Mouse (Mus musculus) hindbrain, embryonic 12.5 days (tissue): ENCODE measurements around the gene Ccnb2. TPM values are rescaled to one million over a fixed set of nuclear protein-coding genes. Genes with fewer than 3 reads are reported as not detected.
"Not testable (repeated sequence)": the region's sequence is repeated elsewhere in the genome, so short reads cannot be mapped to it uniquely, and the experiment has no call there.

Experiments used
- ATAC-seq: fragments of 200-750 bp; cut with Nextera tagmentation; 2 replicates; pipeline ENCODE4 v1.8.0; 2017; ENCODE audit warnings: moderate TSS enrichment; ENCODE audit not compliant: low FRiP score
- H3K27ac ChIP-seq: fragments of 300-500 bp; sonication (generic); 2 replicates; pipeline ENCODE4 v1.5.1; 2016; ENCODE audit warnings: mild to moderate bottlenecking
- H3K27me3 ChIP-seq: fragments of 300-500 bp; sonication (generic); 2 replicates; pipeline ENCODE4 v1.6.1; 2016; ENCODE audit warnings: mild to moderate bottlenecking
- H3K36me3 ChIP-seq: fragments of 300-500 bp; sonication (generic); 2 replicates; pipeline ENCODE4 v1.6.1; 2016; ENCODE audit warnings: mild to moderate bottlenecking
- H3K4me1 ChIP-seq: fragments of 300-500 bp; sonication (generic); 2 replicates; pipeline ENCODE4 v1.6.1; 2016
- H3K4me2 ChIP-seq: fragments of 300-500 bp; sonication (generic); replicated peaks from 2 replicates; pipeline ENCODE4 v1.6.1; 2016; ENCODE audit warnings: mild to moderate bottlenecking
- H3K4me3 ChIP-seq: fragments of 300-500 bp; sonication (generic); 2 replicates; pipeline ENCODE4 v1.5.1; 2016; ENCODE audit warnings: mild to moderate bottlenecking
- H3K9ac ChIP-seq: fragments of 300-500 bp; sonication (generic); 2 replicates; pipeline ENCODE4 v1.6.1; 2016; ENCODE audit warnings: mild to moderate bottlenecking, moderate library complexity
- H3K9me3 ChIP-seq: fragments of 300-500 bp; sonication (generic); replicated peaks from 2 replicates; pipeline ENCODE4 v1.6.1; 2016; ENCODE audit warnings: mild to moderate bottlenecking
- WGBS: fragments of 180-500 bp; shearing (Covaris S2); methylation state at CpG from one replicate; pipeline ENCODE4 v1.1.7; 2016; 5-methylcytosine and 5-hydroxymethylcytosine counted together
- polyA plus RNA-seq: library from polyadenylated mRNA; unstranded; fragments of >200 nt; fragmentation: Nextera tagmentation; extraction: Ambion mirVana; gene quantifications from 2 replicates; pipeline ENCODE4 v1.2.1, GENCODE M21; 2016

The Ccnb2 gene
- polyA plus RNA-seq, result 118 and 129 TPM in 2 replicates

GRCm38 (mm10) chr9:70421257-70422056 is at the start of gene Ccnb2:
Gene Ccnb2 (minus strand): TSS chr9:70421547.
- Histone ChIP-seq H3K27me3 (no peaks in the 10 kb centered on the region), H3K4me1 (peaks cover 9% of the 10 kb centered on the region), H3K36me3 (peaks cover 33% of the 10 kb centered on the region), H3K27ac (0 out of 2 replicates have a peak within 1 kb of the TSS, but pooled peaks have one; percentile 7), H3K9me3 (no peaks in the 10 kb centered on the region), H3K4me3 (peak within 1 kb of the TSS; percentile 64), H3K9ac (peak within 1 kb of the TSS; percentile 70), H3K4me2 (peak within 1 kb of the TSS; percentile 97)
- ATAC-seq, result peak; percentile 96
- WGBS, result 3% methylated on average over 45 of the region's 45 CpGs

- not testable (repeated sequence) for ATAC-seq, H3K27me3 ChIP-seq, H3K27ac ChIP-seq, H3K9ac ChIP-seq, H3K4me2 ChIP-seq, H3K4me3 ChIP-seq, H3K9me3 ChIP-seq, H3K4me1 ChIP-seq
- WGBS, result 95% methylated on average over 13 of the region's 13 CpGs
- H3K36me3 ChIP-seq, result peaks cover 20% of the 10 kb centered on the region
Measured at GRCm38 (mm10) chr9:70463091-70463490, 41.7 kb upstream of the Ccnb2 start.

GRCm38 (mm10) chr9:70452371-70452770 is 31.0 kb upstream of the Ccnb2 start:
- Histone ChIP-seq H3K9ac (no peak overlapping the region), H3K36me3 (peaks cover 58% of the 10 kb centered on the region)
- WGBS, result 98% methylated on average over 2 of the region's 2 CpGs

GRCm38 (mm10) chr9:70449072-70449471 is 27.7 kb upstream of the Ccnb2 start:
- no peak overlapping the region for H3K27ac ChIP-seq
- H3K36me3 ChIP-seq, result peaks cover 48% of the 10 kb centered on the region
- H3K4me1 ChIP-seq, result no peaks in the 10 kb centered on the region
- H3K4me2 ChIP-seq, result no peak overlapping the region
- no peak for ATAC-seq
- H3K4me3 ChIP-seq, result no peak overlapping the region
- no peaks in the 10 kb centered on the region for H3K27me3 ChIP-seq
- 99% methylated on average over 5 of the region's 5 CpGs for WGBS
- no peaks in the 10 kb centered on the region for H3K9me3 ChIP-seq
- no peak overlapping the region for H3K9ac ChIP-seq

More at GRCm38 (mm10) chr9:70452371-70452770, 31.0 kb upstream of the Ccnb2 start:
- ATAC-seq, result no peak
- H3K27me3 ChIP-seq, result no peaks in the 10 kb centered on the region
- no peaks in the 10 kb centered on the region for H3K9me3 ChIP-seq
- no peak overlapping the region for H3K27ac ChIP-seq
- no peak overlapping the region for H3K4me2 ChIP-seq
- H3K4me3 ChIP-seq, result no peak overlapping the region
- H3K4me1 ChIP-seq, result no peaks in the 10 kb centered on the region

- Histone ChIP-seq H3K4me3 (no peak overlapping the region), H3K9ac (no peak overlapping the region), H3K36me3 (peaks cover 52% of the 10 kb centered on the region), H3K27ac (no peak overlapping the region), H3K4me2 (no peak overlapping the region), H3K9me3 (no peaks in the 10 kb centered on the region), H3K4me1 (no peaks in the 10 kb centered on the region), H3K27me3 (no peaks in the 10 kb centered on the region)
- WGBS, result 94% methylated on average over 4 of the region's 4 CpGs
- no peak for ATAC-seq
Measured at GRCm38 (mm10) chr9:70439959-70440358, 18.6 kb upstream of the Ccnb2 start.

GRCm38 (mm10) chr9:70422661-70423060 is 1.3 kb upstream of the Ccnb2 start:
- Histone ChIP-seq H3K9ac (no peak overlapping the region), H3K4me2 (no peak overlapping the region), H3K36me3 (peaks cover 36% of the 10 kb centered on the region), H3K4me3 (no peak overlapping the region), H3K9me3 (no peaks in the 10 kb centered on the region), H3K27ac (no peak overlapping the region), H3K4me1 (peaks cover 9% of the 10 kb centered on the region), H3K27me3 (no peaks in the 10 kb centered on the region)
- ATAC-seq, result no peak
- WGBS, result 89% methylated on average over 2 of the region's 2 CpGs

- H3K4me1 ChIP-seq, result peaks cover 6% of the 10 kb centered on the region
- H3K36me3 ChIP-seq, result peaks cover 57% of the 10 kb centered on the region
- H3K9me3 ChIP-seq, result no peaks in the 10 kb centered on the region
- H3K4me3 ChIP-seq, result no peak overlapping the region
- H3K27me3 ChIP-seq, result no peaks in the 10 kb centered on the region
- no peak for ATAC-seq
- H3K9ac ChIP-seq, result no peak overlapping the region
- no peak overlapping the region for H3K4me2 ChIP-seq
- no peak overlapping the region for H3K27ac ChIP-seq
- WGBS, result 89% methylated on average over 3 of the region's 3 CpGs
Measured at GRCm38 (mm10) chr9:70416412-70416811, 4.9 kb downstream of the Ccnb2 start.

GRCm38 (mm10) chr9:70413038-70413437 is 8.3 kb downstream of the Ccnb2 start:
- H3K27me3 ChIP-seq, result no peaks in the 10 kb centered on the region
- H3K4me1 ChIP-seq, result no peaks in the 10 kb centered on the region
- WGBS, result 89% methylated on average over 7 of the region's 7 CpGs
- no peak overlapping the region for H3K4me3 ChIP-seq
- H3K27ac ChIP-seq, result no peak overlapping the region
- H3K9me3 ChIP-seq, result no peaks in the 10 kb centered on the region
- peaks cover 82% of the 10 kb centered on the region for H3K36me3 ChIP-seq
- no peak overlapping the region for H3K4me2 ChIP-seq
- no peak for ATAC-seq
- H3K9ac ChIP-seq, result no peak overlapping the region

- peaks cover 81% of the 10 kb centered on the region for H3K36me3 ChIP-seq
- no peak overlapping the region for H3K9ac ChIP-seq
- 73% methylated on average over 11 of the region's 11 CpGs for WGBS
- ATAC-seq, result no peak
- H3K4me1 ChIP-seq, result no peaks in the 10 kb centered on the region
- no peak overlapping the region for H3K27ac ChIP-seq
- H3K9me3 ChIP-seq, result no peaks in the 10 kb centered on the region
- H3K4me2 ChIP-seq, result no peak overlapping the region
- no peaks in the 10 kb centered on the region for H3K27me3 ChIP-seq
- no peak overlapping the region for H3K4me3 ChIP-seq
Measured at GRCm38 (mm10) chr9:70410668-70411067, 10.7 kb downstream of the Ccnb2 start.

- Histone ChIP-seq H3K36me3 (peaks cover 79% of the 10 kb centered on the region), H3K27me3 (no peaks in the 10 kb centered on the region), H3K9ac (no peak overlapping the region), H3K4me3 (no peak overlapping the region), H3K4me2 (no peak overlapping the region), H3K9me3 (no peaks in the 10 kb centered on the region), H3K4me1 (no peaks in the 10 kb centered on the region), H3K27ac (no peak overlapping the region)
- WGBS, result 95% methylated on average over 8 of the region's 8 CpGs
- ATAC-seq, result no peak
Measured at GRCm38 (mm10) chr9:70409743-70410142, 11.6 kb downstream of the Ccnb2 start.

GRCm38 (mm10) chr9:70408791-70409190 is 12.6 kb downstream of the Ccnb2 start:
- no peaks in the 10 kb centered on the region for H3K9me3 ChIP-seq
- H3K27me3 ChIP-seq, result no peaks in the 10 kb centered on the region
- ATAC-seq, result no peak
- H3K4me1 ChIP-seq, result no peaks in the 10 kb centered on the region
- no peak overlapping the region for H3K4me3 ChIP-seq
- no peak overlapping the region for H3K9ac ChIP-seq
- H3K4me2 ChIP-seq, result no peak overlapping the region
- WGBS, result 91% methylated on average over 3 of the region's 3 CpGs
- H3K36me3 ChIP-seq, result peaks cover 71% of the 10 kb centered on the region
- no peak overlapping the region for H3K27ac ChIP-seq

GRCm38 (mm10) chr9:70406596-70406995 is 14.8 kb downstream of the Ccnb2 start:
- Histone ChIP-seq H3K27me3 (no peaks in the 10 kb centered on the region), H3K4me2 (no peak overlapping the region), H3K4me1 (no peaks in the 10 kb centered on the region), H3K4me3 (no peak overlapping the region), H3K9ac (no peak overlapping the region), H3K9me3 (no peaks in the 10 kb centered on the region), H3K36me3 (peaks cover 50% of the 10 kb centered on the region), H3K27ac (no peak overlapping the region)
- no peak for ATAC-seq
- WGBS, result 95% methylated on average over 3 of the region's 3 CpGs
